In the genomic region with DNA sequence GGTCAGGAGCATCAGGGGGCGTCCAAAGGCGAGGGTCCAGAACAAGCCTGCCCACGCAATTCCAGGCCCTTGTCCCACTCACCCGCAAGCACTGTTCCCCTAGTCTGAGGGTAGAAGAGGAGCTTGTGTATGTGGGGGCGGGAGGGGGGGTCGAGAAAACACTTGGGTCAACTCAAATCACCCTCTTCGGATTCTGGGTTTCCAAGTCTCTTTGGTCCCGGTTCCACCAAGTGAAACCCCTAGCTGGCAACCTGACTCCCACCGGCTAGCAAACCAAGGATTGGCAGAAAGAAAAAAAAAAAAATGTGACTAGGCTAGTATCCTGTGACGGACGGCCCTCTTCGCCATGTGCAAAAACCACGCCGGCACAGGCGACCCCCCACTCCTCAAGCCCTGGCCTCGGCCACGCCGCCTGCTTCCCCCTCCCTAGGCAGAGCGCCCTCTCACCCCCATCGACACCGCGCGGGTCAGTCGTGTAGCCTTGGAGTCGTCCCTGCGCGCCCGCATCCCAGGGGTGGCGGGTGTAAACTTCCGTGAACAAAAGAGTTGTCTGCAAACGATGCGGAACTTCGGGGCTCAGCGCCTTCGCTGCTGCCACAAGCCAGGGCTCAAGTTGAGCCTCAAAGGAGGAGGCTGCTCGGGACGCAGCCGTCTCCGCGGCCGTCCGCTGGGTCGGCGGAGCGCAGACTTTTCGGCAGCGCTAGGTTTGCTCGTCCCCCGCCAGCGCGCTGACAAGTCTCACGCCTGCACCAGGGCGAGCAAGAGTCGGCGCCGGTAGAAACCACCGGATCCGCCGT, we compare ENCODE assay signal across 8 mouse cellular contexts. TPM values are rescaled to one million over a fixed set of nuclear protein-coding genes. Genes with fewer than 3 reads are reported as not detected.
A peak's percentile ranks its signal among the peaks of the same experiment; 100 is the strongest.
DNase-seq lines count a peak whose midpoint lies in the region; ATAC-seq and TF ChIP-seq lines count a peak whose summit lies in the region.

No protein-coding gene starts in this region.

- no peaks in the 10 kb centered on the region for H3K36me3 ChIP-seq in forebrain, embryonic 12.5 days (replicated peaks)
- H3K36me3 ChIP-seq in hindbrain, embryonic 11.5 days (ENCODE audit: control insufficient read depth, insufficient read depth, low read length): no peaks in the 10 kb centered on the region
- H3K36me3 ChIP-seq in limb, embryonic 14.5 days (ENCODE audit: control insufficient read depth, insufficient read depth, low read length): 0 out of 2 replicates have a peak, but pooled peaks cover 2% of the 10 kb centered on the region
- H3K36me3 ChIP-seq in midbrain, embryonic 12.5 days: no peaks in the 10 kb centered on the region
- H3K36me3 ChIP-seq in stomach, embryonic 14.5 days (ENCODE audit: control insufficient read depth, insufficient read depth, low read length): no peaks in the 10 kb centered on the region

- DNase-seq in layer of hippocampus, postnatal 36 days: peak; percentile 52 to 64
- no peak for DNase-seq in layer of hippocampus, adult 9-10 months (ENCODE audit: low spot score)
- peak; percentile 16 for DNase-seq in c-Kit-negative CD71-positive TER-119-positive erythroid progenitor cells, embryonic 14.5 days (ENCODE audit: low read depth, low spot score)
- DNase-seq in hindbrain, embryonic 11.5 days (ENCODE audit: low spot score): peak; percentile 75
- no peak for DNase-seq in limb, embryonic 14.5 days (ENCODE audit: low spot score)

- H3K27me3 ChIP-seq in forebrain, embryonic 12.5 days: no peaks in the 10 kb centered on the region
- no peaks in the 10 kb centered on the region for H3K27me3 ChIP-seq in hindbrain, embryonic 11.5 days (ENCODE audit: control insufficient read depth, insufficient read depth, low read length)
- no peaks in the 10 kb centered on the region for H3K27me3 ChIP-seq in limb, embryonic 14.5 days (ENCODE audit: control insufficient read depth, insufficient read depth, low read length)
- H3K27me3 ChIP-seq in midbrain, embryonic 12.5 days: no peaks in the 10 kb centered on the region
- H3K27me3 ChIP-seq in stomach, embryonic 14.5 days (ENCODE audit: control insufficient read depth, insufficient read depth, low read length): no peaks in the 10 kb centered on the region

- no peak for TF ChIP-seq POLR2A in limb, embryonic 14.5 days (IDR thresholded peaks at IDR 0.05; ENCODE audit: borderline replicate concordance, extremely low read depth, insufficient read depth, insufficient read length)

- WGBS in forebrain, embryonic 12.5 days: under 1% methylated on average over 56 of the region's 59 CpGs
- WGBS in hindbrain, embryonic 11.5 days: under 1% methylated on average over 59 of the region's 59 CpGs
- WGBS in limb, embryonic 14.5 days: under 1% methylated on average over 59 of the region's 59 CpGs
- WGBS in midbrain, embryonic 12.5 days: under 1% methylated on average over 59 of the region's 59 CpGs
- under 1% methylated on average over 56 of the region's 59 CpGs for WGBS in stomach, embryonic 14.5 days

- H3K27ac ChIP-seq in forebrain, embryonic 12.5 days: peak overlapping the region; percentile 94
- H3K27ac ChIP-seq in hindbrain, embryonic 11.5 days (ENCODE audit: low read depth, low read length): peak overlapping the region; percentile 80
- H3K27ac ChIP-seq in limb, embryonic 14.5 days (replicated peaks; ENCODE audit: low read depth, low read length): peak overlapping the region; percentile 92
- H3K27ac ChIP-seq in midbrain, embryonic 12.5 days (replicated peaks): peak overlapping the region; percentile 93
- H3K27ac ChIP-seq in stomach, embryonic 14.5 days (ENCODE audit: low read length): peak overlapping the region; percentile 89

- H3K9ac ChIP-seq in forebrain, embryonic 12.5 days: peak overlapping the region; percentile 87
- H3K9ac ChIP-seq in hindbrain, embryonic 11.5 days (ENCODE audit: low read depth, low read length): peak overlapping the region; percentile 74
- H3K9ac ChIP-seq in limb, embryonic 14.5 days (ENCODE audit: low read depth, low read length, severe bottlenecking): peak overlapping the region; percentile 92
- H3K9ac ChIP-seq in midbrain, embryonic 12.5 days (replicated peaks): peak overlapping the region; percentile 82
- H3K9ac ChIP-seq in stomach, embryonic 14.5 days (replicated peaks; ENCODE audit: low read depth, low read length): peak overlapping the region; percentile 74

- no peaks in the 10 kb centered on the region for H3K9me3 ChIP-seq in forebrain, embryonic 12.5 days
- H3K9me3 ChIP-seq in hindbrain, embryonic 11.5 days (ENCODE audit: control insufficient read depth, low read length): no peaks in the 10 kb centered on the region
- H3K9me3 ChIP-seq in limb, embryonic 14.5 days (ENCODE audit: control insufficient read depth, low read length): no peaks in the 10 kb centered on the region
- no peaks in the 10 kb centered on the region for H3K9me3 ChIP-seq in midbrain, embryonic 12.5 days
- no peaks in the 10 kb centered on the region for H3K9me3 ChIP-seq in stomach, embryonic 14.5 days (ENCODE audit: control insufficient read depth, low read depth, low read length)

- peak overlapping the region; percentile 79 for H3K4me3 ChIP-seq in forebrain, embryonic 12.5 days (replicated peaks)
- peak overlapping the region; percentile 57 for H3K4me3 ChIP-seq in hindbrain, embryonic 11.5 days (ENCODE audit: low read depth, low read length)
- peak overlapping the region; percentile 73 for H3K4me3 ChIP-seq in limb, embryonic 14.5 days (replicated peaks; ENCODE audit: low read length)
- peak overlapping the region; percentile 75 for H3K4me3 ChIP-seq in midbrain, embryonic 12.5 days
- peak overlapping the region; percentile 73 for H3K4me3 ChIP-seq in stomach, embryonic 14.5 days (ENCODE audit: low read depth, low read length)

- H3K4me2 ChIP-seq in forebrain, embryonic 12.5 days: peak overlapping the region; percentile 81
- peak overlapping the region; percentile 88 for H3K4me2 ChIP-seq in hindbrain, embryonic 11.5 days (replicated peaks; ENCODE audit: low read depth, low read length)
- H3K4me2 ChIP-seq in limb, embryonic 14.5 days (replicated peaks; ENCODE audit: low read depth, low read length, severe bottlenecking): peak overlapping the region; percentile 90
- H3K4me2 ChIP-seq in midbrain, embryonic 12.5 days (replicated peaks): peak overlapping the region; percentile 83
- H3K4me2 ChIP-seq in stomach, embryonic 14.5 days (replicated peaks; ENCODE audit: low read depth, low read length): peak overlapping the region; percentile 90

- peak; percentile 56 for ATAC-seq in forebrain, embryonic 12.5 days (ENCODE audit: low FRiP score)
- ATAC-seq in hindbrain, embryonic 11.5 days (ENCODE audit: low FRiP score): peak; percentile 23; the same call in 1 of the 2 replicates
- ATAC-seq in limb, embryonic 14.5 days (ENCODE audit: low FRiP score, low read depth): peak; percentile 24
- ATAC-seq in midbrain, embryonic 12.5 days (ENCODE audit: low FRiP score, low read depth): peak; percentile 24; the same call in 1 of the 2 replicates
- ATAC-seq in stomach, embryonic 14.5 days (ENCODE audit: insufficient number of reproducible peaks, insufficient read depth, low FRiP score, low read depth): peak; percentile 4; the same call in 1 of the 2 replicates

- H3K4me1 ChIP-seq in forebrain, embryonic 12.5 days: peaks cover 75% of the 10 kb centered on the region
- peaks cover 13% of the 10 kb centered on the region for H3K4me1 ChIP-seq in hindbrain, embryonic 11.5 days (replicated peaks; ENCODE audit: control insufficient read depth, insufficient read depth, low read length)
- H3K4me1 ChIP-seq in limb, embryonic 14.5 days (ENCODE audit: control insufficient read depth, insufficient read depth, low read length): peaks cover 57% of the 10 kb centered on the region
- peaks cover 66% of the 10 kb centered on the region for H3K4me1 ChIP-seq in midbrain, embryonic 12.5 days
- H3K4me1 ChIP-seq in stomach, embryonic 14.5 days (ENCODE audit: control insufficient read depth, insufficient read depth, low read length): peaks cover 44% of the 10 kb centered on the region

RNA-seq across cellular contexts. Expression of a gene that starts 0.9 kb away (rescaled TPM):
- 10 to 100 TPM; 46.4 to 53.3 TPM for total RNA-seq in layer of hippocampus, postnatal 36 days (2021)
- polyA plus RNA-seq in forebrain, embryonic 12.5 days (2016; fragmentation: Nextera tagmentation; extraction: Ambion mirVana): 41.7 and 47.7 TPM in 2 replicates
- 16.9 and 17.0 TPM in 2 replicates for polyA plus RNA-seq in hindbrain, embryonic 11.5 days (2014; fragmentation: Nextera tagmentation; extraction: Ambion mirVana)
- polyA plus RNA-seq in limb, embryonic 14.5 days (2012; rRNA removed): 15.1 and 17.3 TPM in 2 replicates
- 20.8 and 25.0 TPM in 2 replicates for polyA plus RNA-seq in limb, embryonic 14.5 days (2014; fragmentation: Nextera tagmentation; extraction: Ambion mirVana)
- 28.3 and 39.6 TPM in 2 replicates for polyA plus RNA-seq in midbrain, embryonic 12.5 days (2016; fragmentation: Nextera tagmentation; extraction: Ambion mirVana)
- 16.4 and 17.2 TPM in 2 replicates for polyA plus RNA-seq in stomach, embryonic 14.5 days (2014; fragmentation: Nextera tagmentation; extraction: Ambion mirVana)

RNA-seq across cellular contexts. Expression of a gene that starts 39.7 kb away (rescaled TPM):
- total RNA-seq in layer of hippocampus, postnatal 36 days (2021): 10 to 100 TPM; 31.6 to 36.7 TPM
- 93.6 and 93.7 TPM in 2 replicates for polyA plus RNA-seq in forebrain, embryonic 12.5 days (2016; fragmentation: Nextera tagmentation; extraction: Ambion mirVana)
- 93.0 and 93.5 TPM in 2 replicates for polyA plus RNA-seq in hindbrain, embryonic 11.5 days (2014; fragmentation: Nextera tagmentation; extraction: Ambion mirVana)
- polyA plus RNA-seq in limb, embryonic 14.5 days (2012; rRNA removed): 39.1 and 50.9 TPM in 2 replicates
- polyA plus RNA-seq in limb, embryonic 14.5 days (2014; fragmentation: Nextera tagmentation; extraction: Ambion mirVana): 68.6 and 70.2 TPM in 2 replicates
- 91.4 and 91.6 TPM in 2 replicates for polyA plus RNA-seq in midbrain, embryonic 12.5 days (2016; fragmentation: Nextera tagmentation; extraction: Ambion mirVana)
- 74.1 and 76.7 TPM in 2 replicates for polyA plus RNA-seq in stomach, embryonic 14.5 days (2014; fragmentation: Nextera tagmentation; extraction: Ambion mirVana)

RNA-seq across cellular contexts. Expression of a gene that starts 46.2 kb away (rescaled TPM):
- total RNA-seq in layer of hippocampus, postnatal 36 days (2021): 10 to 100 TPM; 28.3 to 31.5 TPM
- polyA plus RNA-seq in forebrain, embryonic 12.5 days (2016; fragmentation: Nextera tagmentation; extraction: Ambion mirVana): 37.2 and 38.7 TPM in 2 replicates
- polyA plus RNA-seq in hindbrain, embryonic 11.5 days (2014; fragmentation: Nextera tagmentation; extraction: Ambion mirVana): 39.0 TPM in 2 replicates
- 26.9 and 29.5 TPM in 2 replicates for polyA plus RNA-seq in limb, embryonic 14.5 days (2012; rRNA removed)
- polyA plus RNA-seq in limb, embryonic 14.5 days (2014; fragmentation: Nextera tagmentation; extraction: Ambion mirVana): 38.1 and 39.2 TPM in 2 replicates
- 39.7 and 40.6 TPM in 2 replicates for polyA plus RNA-seq in midbrain, embryonic 12.5 days (2016; fragmentation: Nextera tagmentation; extraction: Ambion mirVana)
- 38.0 and 41.4 TPM in 2 replicates for polyA plus RNA-seq in stomach, embryonic 14.5 days (2014; fragmentation: Nextera tagmentation; extraction: Ambion mirVana)

Comparison
In these comparisons a context has a peak if more than half of its experiments do, and no peak if none do; other contexts are left out.
1. DNase-seq: peak in layer of hippocampus, postnatal 36 days (2 of 2), c-Kit-negative CD71-positive TER-119-positive erythroid progenitor cells, embryonic 14.5 days (single experiment) and hindbrain, embryonic 11.5 days (single experiment); none in layer of hippocampus, adult 9-10 months (single experiment) and limb, embryonic 14.5 days (single experiment).
2. ATAC-seq: peak in every context shown above with its lines; median percentile 56 in forebrain, embryonic 12.5 days; 24 in limb, embryonic 14.5 days; 24 in midbrain, embryonic 12.5 days; 23 in hindbrain, embryonic 11.5 days; 4 in stomach, embryonic 14.5 days.
3. Peak in every context shown above with its lines, with median percentiles within 50 percentile points of each other: H3K27ac ChIP-seq, H3K4me2 ChIP-seq, H3K4me3 ChIP-seq and H3K9ac ChIP-seq.